Mouse (Mus musculus): ENCODE results near the gene Numa1. TPM values are rescaled to one million over a fixed set of nuclear protein-coding genes. Genes with fewer than 3 reads are reported as not detected.
A peak's percentile ranks its signal among the peaks of the same experiment; 100 is the strongest.

The Numa1 gene
- polyA plus RNA-seq, 2 experiments: 106 to 112 TPM

GRCm38 (mm10) chr7:101973730-101974129 lies 39.8 kb downstream of the Numa1 start:
- Histone ChIP-seq H3K9ac (ENCODE audit: low read depth, low read length, severe bottlenecking) (no peak overlapping the region), H3K4me2 (replicated peaks; ENCODE audit: low read depth, low read length, severe bottlenecking) (peak overlapping the region; percentile 8; the same call in 1 of the 2 replicates), H3K27ac (replicated peaks; ENCODE audit: low read depth, low read length) (peak overlapping the region; percentile 22), H3K9me3 (ENCODE audit: control insufficient read depth, low read length) (no peaks in the 10 kb centered on the region), H3K36me3 (ENCODE audit: control insufficient read depth, insufficient read depth, low read length) (peaks cover 13% of the 10 kb centered on the region; the same call in 1 of the 2 replicates), H3K4me1 (ENCODE audit: control insufficient read depth, insufficient read depth, low read length) (peaks cover 43% of the 10 kb centered on the region), H3K27me3 (ENCODE audit: control insufficient read depth, insufficient read depth, low read length) (no peaks in the 10 kb centered on the region), H3K4me3 (replicated peaks; ENCODE audit: low read length) (no peak overlapping the region)
- no peak for TF ChIP-seq POLR2A (IDR thresholded peaks at IDR 0.05; ENCODE audit: borderline replicate concordance, extremely low read depth, insufficient read depth, insufficient read length)
- DNase-seq (ENCODE audit: low spot score) (peak; percentile 77), ATAC-seq (ENCODE audit: low FRiP score, low read depth) (no peak)
- 32% methylated on average over 3 of the region's 3 CpGs for WGBS

GRCm38 (mm10) chr7:101974505-101974904 lies 40.6 kb downstream of the Numa1 start:
- H3K9ac ChIP-seq (ENCODE audit: low read depth, low read length, severe bottlenecking): no peak overlapping the region
- DNase-seq (ENCODE audit: low spot score) (peak; percentile 78), ATAC-seq (ENCODE audit: low FRiP score, low read depth) (no peak)
- H3K27ac ChIP-seq (replicated peaks; ENCODE audit: low read depth, low read length): peak overlapping the region; percentile 22
- 9% methylated on average over 2 of the region's 2 CpGs for WGBS
- H3K36me3 ChIP-seq (ENCODE audit: control insufficient read depth, insufficient read depth, low read length): peaks cover 13% of the 10 kb centered on the region; the same call in 1 of the 2 replicates
- H3K4me3 ChIP-seq (replicated peaks; ENCODE audit: low read length): no peak overlapping the region
- peak overlapping the region; percentile 8; the same call in 1 of the 2 replicates for H3K4me2 ChIP-seq (replicated peaks; ENCODE audit: low read depth, low read length, severe bottlenecking)
- H3K9me3 ChIP-seq (ENCODE audit: control insufficient read depth, low read length): no peaks in the 10 kb centered on the region
- H3K4me1 ChIP-seq (ENCODE audit: control insufficient read depth, insufficient read depth, low read length): peaks cover 37% of the 10 kb centered on the region
- H3K27me3 ChIP-seq (ENCODE audit: control insufficient read depth, insufficient read depth, low read length): no peaks in the 10 kb centered on the region
- TF ChIP-seq POLR2A (IDR thresholded peaks at IDR 0.05; ENCODE audit: borderline replicate concordance, extremely low read depth, insufficient read depth, insufficient read length): no peak

- H3K4me3 ChIP-seq (replicated peaks; ENCODE audit: low read length): no peak overlapping the region
- H3K27ac ChIP-seq (replicated peaks; ENCODE audit: low read depth, low read length): no peak overlapping the region
- DNase-seq (ENCODE audit: low spot score): no peak
- no peak overlapping the region for H3K4me2 ChIP-seq (replicated peaks; ENCODE audit: low read depth, low read length, severe bottlenecking)
- peaks cover 53% of the 10 kb centered on the region for H3K36me3 ChIP-seq (ENCODE audit: control insufficient read depth, insufficient read depth, low read length)
- H3K9me3 ChIP-seq (ENCODE audit: control insufficient read depth, low read length): no peaks in the 10 kb centered on the region
- no peak for ATAC-seq (ENCODE audit: low FRiP score, low read depth)
- no peak for TF ChIP-seq POLR2A (IDR thresholded peaks at IDR 0.05; ENCODE audit: borderline replicate concordance, extremely low read depth, insufficient read depth, insufficient read length)
- H3K9ac ChIP-seq (ENCODE audit: low read depth, low read length, severe bottlenecking): no peak overlapping the region
- H3K27me3 ChIP-seq (ENCODE audit: control insufficient read depth, insufficient read depth, low read length): no peaks in the 10 kb centered on the region
- WGBS: 90% methylated on average over 1 of the region's 1 CpGs
- no peaks in the 10 kb centered on the region for H3K4me1 ChIP-seq (ENCODE audit: control insufficient read depth, insufficient read depth, low read length)
Observed at GRCm38 (mm10) chr7:101982735-101983134, 48.8 kb downstream of the Numa1 start.

GRCm38 (mm10) chr7:101985081-101985480 lies 51.2 kb downstream of the Numa1 start:
- Histone ChIP-seq H3K4me3 (replicated peaks; ENCODE audit: low read length) (no peak overlapping the region), H3K27me3 (ENCODE audit: control insufficient read depth, insufficient read depth, low read length) (no peaks in the 10 kb centered on the region), H3K9me3 (ENCODE audit: control insufficient read depth, low read length) (no peaks in the 10 kb centered on the region), H3K9ac (ENCODE audit: low read depth, low read length, severe bottlenecking) (no peak overlapping the region), H3K4me2 (replicated peaks; ENCODE audit: low read depth, low read length, severe bottlenecking) (no peak overlapping the region), H3K4me1 (ENCODE audit: control insufficient read depth, insufficient read depth, low read length) (no peaks in the 10 kb centered on the region), H3K27ac (replicated peaks; ENCODE audit: low read depth, low read length) (no peak overlapping the region), H3K36me3 (ENCODE audit: control insufficient read depth, insufficient read depth, low read length) (peaks cover 73% of the 10 kb centered on the region)
- 87% methylated on average over 3 of the region's 3 CpGs for WGBS
- no peak for TF ChIP-seq POLR2A (IDR thresholded peaks at IDR 0.05; ENCODE audit: borderline replicate concordance, extremely low read depth, insufficient read depth, insufficient read length)
- ATAC-seq (ENCODE audit: low FRiP score, low read depth) (no peak), DNase-seq (ENCODE audit: low spot score) (no peak)

- 92% methylated on average over 3 of the region's 3 CpGs for WGBS
- H3K9me3 ChIP-seq (ENCODE audit: control insufficient read depth, low read length): no peaks in the 10 kb centered on the region
- TF ChIP-seq POLR2A (IDR thresholded peaks at IDR 0.05; ENCODE audit: borderline replicate concordance, extremely low read depth, insufficient read depth, insufficient read length): no peak
- H3K4me3 ChIP-seq (replicated peaks; ENCODE audit: low read length): no peak overlapping the region
- H3K4me1 ChIP-seq (ENCODE audit: control insufficient read depth, insufficient read depth, low read length): no peaks in the 10 kb centered on the region
- no peak for DNase-seq (ENCODE audit: low spot score)
- no peak for ATAC-seq (ENCODE audit: low FRiP score, low read depth)
- H3K27ac ChIP-seq (replicated peaks; ENCODE audit: low read depth, low read length): no peak overlapping the region
- no peak overlapping the region for H3K9ac ChIP-seq (ENCODE audit: low read depth, low read length, severe bottlenecking)
- H3K4me2 ChIP-seq (replicated peaks; ENCODE audit: low read depth, low read length, severe bottlenecking): no peak overlapping the region
- H3K27me3 ChIP-seq (ENCODE audit: control insufficient read depth, insufficient read depth, low read length): no peaks in the 10 kb centered on the region
- peaks cover 98% of the 10 kb centered on the region for H3K36me3 ChIP-seq (ENCODE audit: control insufficient read depth, insufficient read depth, low read length)
Observed at GRCm38 (mm10) chr7:101994241-101994640, 60.3 kb downstream of the Numa1 start.
